Mouse (Mus musculus) liver (tissue): ENCODE data around the gene Fndc7.
"Not testable (repeated sequence)": the region's sequence is repeated elsewhere in the genome, so short reads cannot be mapped to it uniquely, and the experiment has no call there.

Source experiments
- DNase-seq: peaks from one replicate; pipeline ENCODE4 v3.0.0-alpha.2; 2020; ENCODE audit warnings: mixed read lengths

Gene Fndc7

DNA sequence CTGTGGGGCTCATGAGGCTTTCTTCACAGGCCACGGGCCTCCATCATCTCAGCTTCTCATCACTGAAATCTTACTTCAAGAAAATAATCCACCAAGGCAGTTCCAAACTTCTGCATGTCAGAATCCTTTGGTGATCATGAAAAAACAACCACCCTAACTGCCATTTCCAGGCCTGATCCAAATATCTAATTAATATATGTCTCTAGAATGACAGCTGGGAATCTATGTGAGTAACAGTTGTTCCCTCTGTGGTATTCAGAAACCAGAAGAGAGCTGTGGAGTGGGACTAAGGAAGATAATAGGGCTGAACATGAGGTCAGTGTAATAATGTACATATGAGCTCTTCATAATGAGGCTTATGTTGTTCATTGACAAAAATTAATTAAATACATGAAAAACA lies 36.5 kb downstream of the Fndc7 start:
- DNase-seq, result no peak

DNA sequence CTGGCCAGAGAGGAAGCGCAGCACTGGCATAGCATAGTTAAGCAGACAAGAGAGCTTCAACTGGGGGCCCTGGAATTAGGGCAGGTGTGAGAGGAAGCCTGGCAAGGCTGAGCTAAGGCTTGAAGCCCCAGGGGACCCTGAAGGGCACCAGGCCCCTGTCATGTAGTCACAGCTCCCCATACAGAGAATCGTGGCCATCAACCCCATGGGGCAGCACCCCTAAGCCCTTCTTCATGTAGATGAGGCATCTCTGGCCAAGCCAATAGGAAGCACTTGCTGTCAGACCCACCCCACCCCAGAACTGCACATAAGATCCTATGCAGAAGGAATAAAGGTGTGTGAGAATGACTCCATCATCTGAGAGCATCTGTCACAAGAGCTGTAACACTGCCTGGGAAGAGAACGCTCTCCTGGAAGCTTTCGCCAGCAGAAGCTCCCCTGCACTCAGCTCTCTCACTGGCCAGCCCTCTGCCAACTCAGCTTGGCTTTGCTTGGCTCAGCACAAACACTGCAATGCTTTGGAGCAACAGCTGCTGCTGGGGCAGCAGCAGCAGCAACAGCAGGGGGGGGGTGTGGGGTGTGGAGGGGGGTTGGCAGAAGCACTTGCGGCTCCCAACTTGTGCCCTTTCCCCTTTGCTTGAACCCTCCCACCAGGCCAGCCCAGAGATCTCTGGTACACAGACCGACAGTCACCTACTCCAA lies 37.7 kb downstream of the Fndc7 start:
- DNase-seq, result no peak

DNA sequence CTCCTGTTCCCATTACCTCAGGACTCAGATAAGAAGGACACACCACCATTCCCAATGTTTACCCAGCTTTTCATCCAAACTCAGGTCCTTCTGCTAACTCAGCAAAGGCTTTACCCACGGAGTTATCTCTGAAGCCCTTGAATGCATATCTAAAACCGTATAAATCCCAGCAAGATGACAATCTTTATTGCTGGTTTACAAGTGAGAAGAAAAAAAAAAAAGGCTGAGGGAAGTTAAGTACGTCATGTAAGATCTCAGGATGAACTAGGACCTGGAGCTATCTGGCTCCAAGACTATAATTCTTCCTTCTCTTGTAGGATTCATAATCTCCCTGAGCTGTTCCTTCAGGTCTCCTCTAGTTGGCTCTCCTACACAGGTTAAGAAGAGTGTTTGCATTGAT lies 38.3 kb downstream of the Fndc7 start:
- no peak for DNase-seq

DNA sequence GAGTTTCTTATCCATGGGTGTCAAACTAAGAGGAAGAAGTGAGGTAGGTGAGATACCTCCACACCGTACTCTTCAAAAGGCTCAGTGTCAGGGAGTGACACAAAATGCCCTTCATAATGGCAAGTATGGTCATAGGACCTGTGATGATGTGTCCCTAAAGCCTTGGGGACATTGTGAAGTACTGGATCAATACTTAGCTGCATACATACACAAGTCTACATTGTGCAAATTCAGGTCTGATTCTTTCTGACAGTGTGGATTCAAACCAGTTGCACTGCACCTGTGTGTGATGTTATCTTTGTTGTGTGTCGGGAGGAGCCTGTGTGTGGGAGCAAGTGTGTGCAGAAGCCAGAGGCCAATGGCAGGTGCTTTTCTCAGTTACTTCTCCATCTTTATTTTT lies 38.7 kb downstream of the Fndc7 start:
- DNase-seq, result no peak

DNA sequence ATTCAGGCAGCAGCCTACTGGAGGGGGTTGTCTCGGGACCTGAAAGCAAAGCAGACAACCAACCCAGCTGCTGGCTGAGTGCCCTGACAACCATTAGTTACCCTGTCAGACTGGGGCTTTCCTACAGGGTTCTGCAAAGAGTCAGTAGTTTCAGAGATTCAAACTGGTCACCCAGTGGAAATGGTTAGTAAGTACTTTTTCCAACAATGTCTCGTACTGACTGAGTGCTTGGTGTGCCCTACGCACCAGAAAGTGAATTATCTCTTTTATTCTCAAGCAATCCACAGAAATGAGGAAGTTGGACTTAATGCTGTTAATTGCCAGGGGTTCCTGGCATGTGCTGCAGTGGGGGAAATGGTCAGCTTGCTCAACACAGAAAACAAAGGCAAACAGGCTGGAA lies 39.3 kb downstream of the Fndc7 start:
- DNase-seq, result no peak

DNA sequence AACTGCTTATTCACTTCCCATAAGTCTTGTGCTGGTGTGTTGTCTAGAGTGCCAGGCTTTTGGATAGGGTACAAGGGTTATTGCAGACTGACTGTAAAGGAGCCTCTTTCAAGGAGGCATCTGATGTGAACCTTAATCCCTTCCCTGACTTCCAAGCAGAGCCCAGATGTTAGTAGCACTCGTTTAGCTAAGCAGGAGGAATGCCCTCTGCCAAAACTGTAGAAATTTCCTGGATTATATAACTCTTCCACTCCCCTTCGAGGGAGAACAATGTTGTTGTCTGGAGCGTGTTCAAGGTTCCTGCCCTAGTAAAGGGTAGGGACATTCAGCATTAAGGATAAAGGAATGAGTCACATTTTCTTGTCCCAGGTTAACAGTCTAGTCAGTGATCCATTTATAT lies 43.2 kb downstream of the Fndc7 start:
- no peak for DNase-seq

DNA sequence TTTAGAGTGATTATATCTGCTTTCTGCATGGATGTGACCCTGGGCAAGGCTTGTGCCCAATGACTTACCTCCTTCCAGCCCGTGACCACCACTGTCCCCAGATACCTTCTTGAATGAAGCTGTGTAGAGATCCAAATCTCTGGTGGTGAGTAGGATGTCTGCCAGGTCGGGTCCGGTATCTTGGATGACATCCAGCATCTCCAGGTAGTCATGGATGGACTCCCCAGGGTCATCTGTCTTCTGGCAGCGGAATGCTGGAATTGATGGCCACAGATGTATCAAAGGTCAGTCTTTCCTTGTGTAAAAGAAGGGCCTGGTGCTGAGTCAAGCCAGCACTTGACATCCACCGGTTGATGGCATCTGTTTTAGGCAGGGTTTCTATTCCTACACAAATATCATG lies 45.3 kb downstream of the Fndc7 start:
- no peak for DNase-seq

DNA sequence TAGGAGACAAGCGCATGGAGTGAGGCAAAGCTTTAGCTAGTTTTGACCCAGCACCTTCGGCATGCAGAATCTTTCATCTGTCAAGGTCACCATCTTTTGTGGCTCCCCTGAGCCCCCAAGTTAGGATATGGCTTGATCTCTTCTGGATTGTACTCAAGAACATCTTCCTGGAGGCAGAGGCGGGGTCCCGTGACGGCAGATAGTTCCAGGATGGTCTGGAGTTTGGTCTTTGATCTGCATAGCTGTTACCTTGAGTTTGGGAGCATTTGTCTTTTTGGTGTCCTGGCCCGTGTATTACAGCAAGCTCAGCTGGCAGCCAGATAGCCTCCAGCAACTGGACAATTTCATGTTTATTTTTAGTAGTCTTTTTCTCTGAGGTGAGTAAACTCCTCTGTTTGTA lies 45.8 kb downstream of the Fndc7 start:
- DNase-seq, result no peak

DNA sequence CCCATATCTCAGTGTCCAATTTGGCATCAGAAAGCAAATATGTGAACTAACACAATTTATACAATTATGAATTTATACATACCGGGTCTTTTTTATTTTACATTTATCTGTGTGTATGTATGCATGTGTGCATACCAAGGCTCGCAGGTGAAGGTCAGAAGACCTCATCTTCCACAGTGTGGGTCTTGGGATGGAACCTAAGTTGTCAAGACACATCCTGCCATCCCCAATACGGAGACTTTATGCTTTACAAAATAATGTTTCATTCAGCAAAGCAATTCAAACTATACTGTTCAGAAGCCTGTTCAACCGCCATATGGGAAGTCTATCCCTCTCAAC lies 49.1 kb downstream of the Fndc7 start:
- DNase-seq, result no peak

DNA sequence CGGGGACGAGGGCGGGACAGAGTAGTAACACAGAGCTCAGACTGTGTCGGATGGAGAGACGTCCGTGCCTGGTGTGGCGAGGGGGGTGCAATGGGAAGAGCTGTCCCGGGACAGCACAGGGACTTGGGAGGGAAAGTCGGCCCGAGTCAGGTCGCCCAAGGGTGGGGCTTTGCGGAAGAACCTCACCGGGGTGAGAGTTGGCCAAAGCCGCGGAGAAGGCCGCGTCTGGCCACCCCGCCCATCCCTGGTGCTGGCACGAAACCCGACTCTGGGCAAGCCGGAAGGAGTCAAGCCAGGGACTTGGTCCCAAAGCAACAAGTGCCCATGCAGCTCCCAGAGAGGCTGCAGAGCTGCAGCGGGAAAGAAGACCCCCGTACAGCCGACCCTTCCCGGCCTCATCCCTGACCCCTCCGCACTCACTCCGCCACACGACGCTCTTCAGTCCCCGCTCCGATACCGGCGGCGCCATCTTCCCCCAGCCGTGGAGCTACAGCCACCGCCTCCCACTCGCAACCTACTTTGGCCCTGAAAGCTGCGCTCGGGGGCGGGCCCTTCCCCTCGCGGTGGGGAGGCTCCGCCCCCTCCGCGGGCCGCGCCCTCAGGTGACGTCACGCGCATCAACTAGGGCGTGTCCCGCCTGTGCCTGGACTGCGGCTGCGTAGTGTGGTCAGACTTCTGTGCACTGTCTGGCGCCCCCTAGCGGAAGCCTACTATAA lies 49.6 kb downstream of the Fndc7 start, which contains the start of gene Stxbp3:
Stxbp3 (minus strand) TSS at position 527 of the 716 bp plus-strand sequence.
- DNase-seq, result peak; percentile 99

DNA sequence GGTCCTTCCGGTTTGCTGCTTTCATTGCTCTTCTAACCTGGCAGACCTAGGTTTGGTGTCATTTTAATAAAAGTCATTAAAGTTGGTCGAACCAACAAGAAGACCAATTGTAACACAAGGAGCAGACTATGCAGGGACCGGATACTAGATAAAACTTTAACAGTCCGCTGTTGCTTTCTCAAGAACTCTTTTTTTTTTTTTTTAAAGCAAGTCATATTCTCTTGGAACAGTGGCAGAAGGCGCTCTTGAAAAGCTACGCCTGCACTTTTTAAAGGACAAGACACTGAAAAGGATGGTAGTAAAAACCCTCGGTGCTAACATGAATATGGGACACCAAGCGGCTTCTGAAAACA lies 50.2 kb downstream of the Fndc7 start:
- no peak for DNase-seq

DNA sequence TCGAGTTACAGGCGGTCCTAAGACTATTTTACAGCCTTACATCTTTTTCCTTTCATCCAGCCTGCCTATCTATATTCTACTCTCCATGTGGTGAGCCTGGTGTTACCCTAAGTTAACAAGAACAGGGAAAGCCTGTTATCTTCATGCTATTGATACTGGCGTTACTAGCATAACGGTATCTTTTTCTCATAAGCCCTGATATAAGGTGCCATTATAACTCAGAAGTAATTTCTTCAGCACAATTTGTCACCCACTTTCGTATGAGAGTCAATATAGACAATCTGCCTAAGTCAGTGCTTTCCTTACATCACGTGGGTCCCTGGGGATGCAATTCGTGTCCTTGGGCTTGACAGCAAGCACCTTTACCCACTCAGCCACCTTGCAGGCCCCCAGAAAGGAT lies 50.8 kb downstream of the Fndc7 start:
- DNase-seq, result no peak

DNA sequence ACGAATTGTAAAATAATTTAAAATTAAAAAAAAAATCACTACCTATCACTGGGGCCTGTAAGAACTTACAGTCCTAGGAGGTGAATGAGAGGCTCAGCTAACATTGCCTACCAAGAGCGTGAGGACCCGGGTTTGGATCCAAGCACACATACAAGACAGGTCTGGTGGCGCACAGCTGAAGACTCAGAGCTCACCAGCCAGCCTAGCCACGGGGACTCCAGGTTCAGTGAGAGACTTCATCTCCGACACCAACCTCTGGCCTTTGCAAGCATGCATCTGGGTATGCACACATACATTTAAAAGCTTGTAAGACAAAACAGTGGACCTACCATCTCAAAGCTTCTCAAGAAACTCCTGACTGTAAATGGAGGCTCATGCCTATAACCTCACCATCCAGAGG lies 52.9 kb downstream of the Fndc7 start:
- DNase-seq, result no peak

DNA sequence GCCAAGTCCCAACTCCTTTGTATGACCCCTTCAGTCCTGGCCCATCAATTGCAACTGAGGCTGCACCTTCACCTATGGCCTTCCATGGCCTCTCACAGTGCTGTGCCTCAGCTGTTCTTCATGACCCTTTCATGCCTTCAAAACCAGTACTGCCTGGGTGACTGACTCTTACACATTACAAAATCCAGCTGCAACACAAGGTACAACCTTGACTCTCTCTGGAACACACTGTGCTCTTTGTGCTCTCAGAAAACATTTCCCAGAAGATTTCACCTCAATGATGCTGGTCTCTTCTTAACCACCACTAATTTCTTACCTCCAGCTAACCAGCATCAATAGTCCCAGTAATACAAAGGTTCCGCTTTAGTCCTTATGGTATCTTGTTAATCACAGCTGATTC lies 56.1 kb downstream of the Fndc7 start:
- not testable (repeated sequence) for DNase-seq

DNA sequence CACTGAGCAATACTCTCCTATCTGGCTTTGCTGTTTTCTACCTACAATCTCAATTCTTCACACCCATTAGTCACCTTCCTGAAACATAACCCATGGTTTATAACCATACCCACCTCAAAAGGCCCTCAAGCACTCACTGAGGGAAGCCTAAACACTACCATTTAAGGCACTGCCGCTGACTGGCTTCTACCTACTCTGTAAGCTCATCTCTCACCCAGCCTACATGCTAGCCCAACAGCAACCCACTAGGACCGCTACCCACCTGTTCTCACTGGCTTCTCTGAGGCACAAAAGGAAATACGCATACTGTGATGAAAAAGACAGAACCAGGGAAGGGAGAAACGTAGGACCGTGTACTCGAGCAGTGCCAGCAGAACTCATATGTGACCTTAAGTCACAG lies 58.1 kb downstream of the Fndc7 start:
- no peak for DNase-seq

DNA sequence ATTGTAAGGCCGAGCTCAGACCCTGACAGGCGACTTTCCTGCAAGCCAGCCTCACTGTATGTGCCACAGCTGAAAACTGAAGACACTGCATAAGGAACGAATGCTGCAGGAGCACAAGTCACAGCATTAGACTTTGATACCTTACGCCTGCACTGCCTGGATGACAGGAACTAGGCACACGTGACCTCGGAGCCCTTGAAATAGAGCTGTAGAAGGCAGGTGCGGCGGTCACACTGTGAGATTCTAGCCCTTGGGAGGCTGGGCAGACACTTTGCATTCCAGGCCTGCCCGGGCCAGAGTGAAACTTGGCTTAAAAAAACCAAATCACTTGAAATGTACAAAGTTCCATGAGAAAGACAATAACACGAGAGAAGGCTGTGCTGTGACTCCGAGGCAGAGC lies 59.3 kb downstream of the Fndc7 start:
- no peak for DNase-seq

DNA sequence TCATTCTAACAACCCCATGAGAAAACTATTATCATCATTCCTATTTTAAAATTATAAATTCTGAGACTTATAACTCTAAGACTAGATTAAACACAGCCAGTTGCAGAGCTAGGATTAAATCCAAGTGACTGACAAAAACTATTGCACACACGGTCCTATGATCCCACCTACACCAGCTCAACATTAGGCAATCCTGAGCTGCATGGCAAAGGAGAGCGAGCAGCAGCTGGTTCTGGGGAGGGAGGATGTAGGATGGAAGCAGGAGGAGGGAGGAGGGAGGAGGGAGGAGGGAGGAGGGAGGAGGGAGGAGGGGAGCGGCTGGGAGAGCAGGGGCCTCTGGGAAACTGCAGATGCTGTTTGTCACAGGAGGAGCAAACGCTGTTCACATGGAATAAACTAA lies 74.2 kb downstream of the Fndc7 start:
- no peak for DNase-seq

DNA sequence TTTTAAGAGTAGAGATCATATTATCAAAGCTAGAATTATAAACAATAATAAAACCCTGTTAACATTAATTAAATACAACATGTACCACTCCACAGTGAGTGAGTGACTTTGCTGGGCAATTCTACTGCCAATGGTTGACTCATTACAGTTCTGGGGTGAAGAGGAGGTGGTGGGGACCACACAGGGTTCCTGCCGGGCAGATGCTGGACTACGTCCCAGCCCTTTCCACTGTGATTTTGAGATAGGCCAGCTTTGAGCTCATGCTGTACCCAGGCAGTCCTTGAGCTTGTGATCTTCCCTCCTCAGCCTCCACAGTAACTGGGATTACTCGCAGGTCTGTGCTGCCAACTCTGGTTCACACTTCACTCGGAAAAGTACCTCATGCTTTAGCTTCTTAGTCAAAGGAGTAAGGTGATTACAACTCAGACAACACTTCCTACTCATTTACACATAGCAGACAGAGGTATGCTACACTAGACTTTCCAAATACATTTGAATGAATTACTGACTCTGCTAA lies 79.0 kb downstream of the Fndc7 start:
- no peak for DNase-seq

DNA sequence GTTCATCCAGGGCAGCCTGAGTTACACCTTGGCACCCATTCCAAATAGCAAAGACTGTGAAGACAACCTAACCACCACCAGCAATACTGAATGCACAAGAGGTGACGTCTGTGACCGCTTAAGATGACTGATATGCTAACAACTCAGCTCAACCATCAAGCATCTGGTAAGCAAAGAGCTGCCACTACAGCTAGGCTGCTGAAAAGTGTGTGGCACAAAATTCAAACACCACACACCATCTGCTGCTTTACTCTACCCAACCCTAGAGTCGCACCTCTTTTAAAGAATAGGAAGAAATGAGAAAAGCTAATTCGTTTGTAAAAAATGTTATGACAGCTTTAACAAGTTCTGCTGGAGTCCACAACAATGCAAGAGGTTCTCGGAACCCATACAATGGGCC lies 84.2 kb downstream of the Fndc7 start:
- DNase-seq, result no peak
